Mouse (Mus musculus): Measurements from ENCODE around the gene Larp4. TPM values are rescaled to one million over a fixed set of nuclear protein-coding genes. Genes with fewer than 3 reads are reported as not detected.
A peak's percentile ranks its signal among the peaks of the same experiment; 100 is the strongest.

The Larp4 gene
- total RNA-seq, 1 experiment = 283 TPM

DNA sequence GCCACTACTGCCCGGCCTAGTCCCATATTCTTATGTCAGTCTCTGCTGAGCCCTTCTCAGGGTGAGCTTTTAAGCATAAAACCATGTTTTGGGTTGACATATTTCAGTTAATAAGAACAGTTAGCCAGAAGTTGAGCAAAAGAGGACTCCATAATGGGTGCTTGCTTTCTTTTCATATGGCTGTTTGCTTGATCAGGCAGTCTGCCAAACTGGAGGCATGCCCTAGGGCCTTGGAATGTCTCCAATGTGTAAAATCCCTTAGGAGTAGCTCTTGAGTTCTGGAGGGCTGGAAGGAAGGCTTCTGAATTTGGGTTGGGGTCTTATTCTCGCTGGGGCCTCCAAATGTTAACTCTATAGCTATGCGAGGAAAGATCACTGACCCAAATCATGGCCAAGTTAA is 62.7 kb downstream of the Larp4 start:
- peaks cover 0 to 2% of the 10 kb centered on the region in 2 experiments; a peak in 1 of 4 replicates for H3K4me1 ChIP-seq (ENCODE audit: control insufficient read depth in 2 of 2, insufficient read depth in 2 of 2, low read length in 2 of 2, poor library complexity in 1 of 2)
- H3K36me3 ChIP-seq (ENCODE audit: control insufficient read depth, insufficient read depth, low read length, poor library complexity, severe bottlenecking) = no peaks in the 10 kb centered on the region
- no peak overlapping the region for H3K9ac ChIP-seq (ENCODE audit: insufficient read depth, low read depth, low read length, poor library complexity, severe bottlenecking)
- no peaks in the 10 kb centered on the region for H3K9me3 ChIP-seq (ENCODE audit: control insufficient read depth, insufficient read depth, low read depth, low read length)
- H3K27ac ChIP-seq (ENCODE audit: insufficient read depth, low read depth, low read length, poor library complexity, severe bottlenecking) = no peak overlapping the region
- in situ Hi-C loops (cut with MboI; ENCODE audit: low sequenced_read_pairs in 2 of 2, unreplicated experiment in 2 of 2) = no loop called here
- H3K4me3 ChIP-seq (ENCODE audit: insufficient read depth in 1 of 2, low read depth in 1 of 2, low read length in 2 of 2, poor library complexity in 1 of 2, severe bottlenecking in 1 of 2) = no peak overlapping the region
- no peak for DNase-seq (ENCODE audit: low read depth, low spot score)
- TF ChIP-seq ZC3H11A (IDR thresholded peaks at IDR 0.05; ENCODE audit: borderline replicate concordance, low read depth, low read length) (no peak), HCFC1 (IDR thresholded peaks at IDR 0.05; ENCODE audit: borderline replicate concordance, insufficient read depth, low read length) (no peak), MAFK (IDR thresholded peaks at IDR 0.05; ENCODE audit: insufficient read depth, low read depth, low read length) (no peak), ZNF384 (IDR thresholded peaks at IDR 0.05; ENCODE audit: low read depth, low read length) (no peak), CHD2 (IDR thresholded peaks at IDR 0.05; ENCODE audit: low read depth, low read length) (no peak)

DNA sequence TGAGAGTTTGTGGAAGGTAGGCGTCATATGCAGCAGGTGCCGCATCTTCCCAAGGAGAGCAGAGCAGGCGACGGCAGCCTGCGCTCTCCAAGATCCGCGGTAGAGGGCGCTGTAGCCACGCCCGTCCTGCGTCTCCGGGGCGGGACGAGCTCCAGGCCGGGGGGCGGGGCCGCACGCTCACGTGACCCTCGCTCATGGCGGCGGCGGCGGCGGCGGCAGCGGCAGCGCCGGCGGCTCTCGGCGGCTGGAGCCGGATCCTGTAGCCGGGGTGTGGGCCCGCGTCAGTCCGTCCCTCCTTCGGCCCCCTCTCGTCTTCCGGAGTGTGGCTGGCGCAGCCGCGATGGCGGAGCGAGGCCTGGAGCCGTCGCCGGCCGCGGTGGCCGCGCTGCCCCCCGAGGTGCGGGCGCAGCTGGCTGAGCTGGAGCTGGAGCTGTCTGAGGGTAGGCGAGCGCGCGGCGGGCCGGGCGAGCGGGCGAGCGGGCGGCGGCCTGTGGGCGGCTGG is 68.7 kb downstream of the Larp4 start, which contains the start of gene Dip2b:
TSS of gene Dip2b (plus strand) at position 195 of the 502 bp plus-strand sequence.
- in situ Hi-C loops (cut with MboI; ENCODE audit: low sequenced_read_pairs in 2 of 2, unreplicated experiment in 2 of 2) = no loop called here
- H3K9me3 ChIP-seq (ENCODE audit: control insufficient read depth, insufficient read depth, low read depth, low read length) = no peaks in the 10 kb centered on the region
- peaks cover 0 to 13% of the 10 kb centered on the region in 2 experiments; a peak in 2 of 4 replicates for H3K4me1 ChIP-seq (ENCODE audit: control insufficient read depth in 2 of 2, insufficient read depth in 2 of 2, low read length in 2 of 2, poor library complexity in 1 of 2)
- peak within 1 kb of the TSS; percentile 92 for H3K9ac ChIP-seq (ENCODE audit: insufficient read depth, low read depth, low read length, poor library complexity, severe bottlenecking)
- peak within 1 kb of the TSS; percentile 88 to 91 for H3K4me3 ChIP-seq (ENCODE audit: insufficient read depth in 1 of 2, low read depth in 1 of 2, low read length in 2 of 2, poor library complexity in 1 of 2, severe bottlenecking in 1 of 2)
- no peak for TF ChIP-seq MAFK (IDR thresholded peaks at IDR 0.05; ENCODE audit: insufficient read depth, low read depth, low read length)
- peak; percentile 73; the same call in 1 of the 2 replicates for TF ChIP-seq ZC3H11A (IDR thresholded peaks at IDR 0.05; ENCODE audit: borderline replicate concordance, low read depth, low read length)
- DNase-seq (ENCODE audit: low read depth, low spot score) = peak; percentile 86
- no peak within 1 kb of the TSS for H3K27ac ChIP-seq (ENCODE audit: insufficient read depth, low read depth, low read length, poor library complexity, severe bottlenecking)
- no peaks in the 10 kb centered on the region for H3K36me3 ChIP-seq (ENCODE audit: control insufficient read depth, insufficient read depth, low read length, poor library complexity, severe bottlenecking)

DNA sequence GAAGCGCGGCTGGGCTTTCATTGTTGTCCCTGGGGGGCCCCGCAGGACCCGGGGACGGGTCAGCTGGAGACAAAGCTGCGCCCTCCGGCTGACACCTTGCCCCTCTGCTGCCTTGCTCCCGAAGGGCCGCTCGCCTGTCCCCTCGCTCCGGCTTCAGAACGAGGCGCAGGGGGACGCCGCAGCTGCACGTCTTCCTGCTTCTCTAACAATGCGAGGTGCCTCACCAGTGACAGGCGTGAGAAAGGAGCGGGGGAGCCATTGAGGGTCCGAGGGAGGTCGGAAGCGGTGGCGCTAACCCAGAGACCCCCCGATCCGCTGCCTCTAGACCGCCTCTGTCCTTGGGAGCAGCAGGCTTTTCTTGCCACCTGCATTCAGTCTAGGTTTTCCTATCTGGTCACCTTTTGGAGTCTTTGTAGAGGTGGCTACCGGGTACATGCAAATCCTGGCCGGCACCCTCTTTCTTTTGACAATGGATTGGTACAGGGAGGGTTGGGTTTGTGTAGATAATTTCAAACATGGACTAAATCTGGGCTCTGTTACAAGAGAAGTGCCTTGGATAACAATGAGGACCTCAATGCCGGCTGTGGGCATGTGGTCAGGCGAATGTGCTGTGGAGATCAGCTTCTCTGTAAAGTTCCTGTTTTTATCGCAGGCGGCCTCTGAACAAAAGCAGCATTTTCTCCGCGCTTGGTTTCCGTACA is 69.3 kb downstream of the Larp4 start:
- Histone ChIP-seq H3K36me3 (ENCODE audit: control insufficient read depth, insufficient read depth, low read length, poor library complexity, severe bottlenecking) (no peaks in the 10 kb centered on the region), H3K27ac (ENCODE audit: insufficient read depth, low read depth, low read length, poor library complexity, severe bottlenecking) (no peak overlapping the region), H3K9ac (ENCODE audit: insufficient read depth, low read depth, low read length, poor library complexity, severe bottlenecking) (peak overlapping the region; percentile 92), H3K9me3 (ENCODE audit: control insufficient read depth, insufficient read depth, low read depth, low read length) (no peaks in the 10 kb centered on the region), H3K4me1 (ENCODE audit: control insufficient read depth in 2 of 2, insufficient read depth in 2 of 2, low read length in 2 of 2, poor library complexity in 1 of 2) (peaks cover 0 to 13% of the 10 kb centered on the region in 2 experiments; a peak in 2 of 4 replicates), H3K4me3 (ENCODE audit: insufficient read depth in 1 of 2, low read depth in 1 of 2, low read length in 2 of 2, poor library complexity in 1 of 2, severe bottlenecking in 1 of 2) (peak overlapping the region; percentile 88 to 91)
- no peak for DNase-seq (ENCODE audit: low read depth, low spot score)
- in situ Hi-C loops (cut with MboI; ENCODE audit: low sequenced_read_pairs in 2 of 2, unreplicated experiment in 2 of 2) = no loop called here
- TF ChIP-seq ZC3H11A (IDR thresholded peaks at IDR 0.05; ENCODE audit: borderline replicate concordance, low read depth, low read length) = no peak
- no peak for TF ChIP-seq ZNF384 (IDR thresholded peaks at IDR 0.05; ENCODE audit: low read depth, low read length)
- TF ChIP-seq MAFK (IDR thresholded peaks at IDR 0.05; ENCODE audit: insufficient read depth, low read depth, low read length) = no peak
- no peak for TF ChIP-seq CHD2 (IDR thresholded peaks at IDR 0.05; ENCODE audit: low read depth, low read length)
- no peak for TF ChIP-seq HCFC1 (IDR thresholded peaks at IDR 0.05; ENCODE audit: borderline replicate concordance, insufficient read depth, low read length)

DNA sequence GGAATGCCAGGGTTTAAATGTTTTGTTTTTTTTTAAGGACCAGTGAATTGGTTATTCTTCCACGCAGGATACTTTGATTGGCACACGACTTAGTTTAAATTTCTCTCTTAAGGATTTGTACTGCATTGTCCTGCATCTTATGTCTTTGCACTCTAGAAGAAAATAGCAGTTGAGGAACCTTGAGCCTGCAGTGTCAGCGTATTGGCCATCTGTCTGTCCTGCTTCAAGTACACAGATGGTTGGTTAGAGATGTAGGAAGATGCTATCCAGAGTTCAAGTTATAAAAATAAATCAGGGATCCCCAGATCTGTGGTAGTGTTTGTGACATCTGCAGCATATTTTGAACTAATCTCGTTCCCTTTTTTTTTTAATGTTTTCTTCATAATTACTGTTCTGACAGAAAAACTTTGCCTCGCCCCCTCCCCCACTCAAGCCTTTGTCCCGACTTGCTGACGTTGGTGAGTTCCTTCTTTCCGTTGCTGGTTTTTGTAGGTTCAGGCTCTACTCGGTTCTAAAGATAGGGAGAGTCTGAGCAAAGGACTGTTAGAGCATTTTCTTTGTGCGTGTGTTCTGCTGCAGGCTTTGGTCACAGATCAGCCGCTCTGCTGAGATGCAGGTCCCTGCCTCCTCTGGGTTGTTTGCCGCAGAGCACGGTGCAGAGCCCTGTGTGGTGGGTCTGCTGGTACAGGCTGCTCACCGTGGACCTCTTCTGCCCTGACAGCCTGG is 70.8 kb downstream of the Larp4 start:
- no peaks in the 10 kb centered on the region for H3K9me3 ChIP-seq (ENCODE audit: control insufficient read depth, insufficient read depth, low read depth, low read length)
- peaks cover 0 to 11% of the 10 kb centered on the region in 2 experiments; a peak in 2 of 4 replicates for H3K4me1 ChIP-seq (ENCODE audit: control insufficient read depth in 2 of 2, insufficient read depth in 2 of 2, low read length in 2 of 2, poor library complexity in 1 of 2)
- TF ChIP-seq ZC3H11A (IDR thresholded peaks at IDR 0.05; ENCODE audit: borderline replicate concordance, low read depth, low read length) (no peak), HCFC1 (IDR thresholded peaks at IDR 0.05; ENCODE audit: borderline replicate concordance, insufficient read depth, low read length) (no peak), ZNF384 (IDR thresholded peaks at IDR 0.05; ENCODE audit: low read depth, low read length) (no peak), MAFK (IDR thresholded peaks at IDR 0.05; ENCODE audit: insufficient read depth, low read depth, low read length) (no peak), CHD2 (IDR thresholded peaks at IDR 0.05; ENCODE audit: low read depth, low read length) (no peak)
- in situ Hi-C loops (cut with MboI; ENCODE audit: low sequenced_read_pairs in 2 of 2, unreplicated experiment in 2 of 2) = no loop called here
- no peak overlapping the region for H3K27ac ChIP-seq (ENCODE audit: insufficient read depth, low read depth, low read length, poor library complexity, severe bottlenecking)
- DNase-seq (ENCODE audit: low read depth, low spot score) = no peak
- H3K36me3 ChIP-seq (ENCODE audit: control insufficient read depth, insufficient read depth, low read length, poor library complexity, severe bottlenecking) = no peaks in the 10 kb centered on the region
- no peak overlapping the region for H3K4me3 ChIP-seq (ENCODE audit: insufficient read depth in 1 of 2, low read depth in 1 of 2, low read length in 2 of 2, poor library complexity in 1 of 2, severe bottlenecking in 1 of 2)
- no peak overlapping the region for H3K9ac ChIP-seq (ENCODE audit: insufficient read depth, low read depth, low read length, poor library complexity, severe bottlenecking)

All from ES-E14 (cell line).